Mouse (Mus musculus) hindbrain, embryonic 11.5 days (tissue): ENCODE data around the gene Zfyve28. TPM values are rescaled to one million over a fixed set of nuclear protein-coding genes. Genes with fewer than 3 reads are reported as not detected.

ENCODE experiments used
- ATAC-seq: fragments of 200-750 bp; cut with Nextera tagmentation; 2 replicates; pipeline ENCODE4 v1.8.0; 2017; ENCODE audit warnings: mild to moderate bottlenecking, moderate TSS enrichment, moderate library complexity; ENCODE audit not compliant: low FRiP score
- DNase-seq: peaks from one replicate; pipeline ENCODE4 v3.0.0-alpha.2; 2015; ENCODE audit warnings: low spot score
- H3K27ac ChIP-seq: fragments of 300-500 bp; sonication (generic); 2 replicates; pipeline ENCODE4 v1.5.1; 2014; ENCODE audit warnings: mild to moderate bottlenecking, low read depth, low read length
- H3K27me3 ChIP-seq: fragments of 300-500 bp; sonication (generic); 2 replicates; pipeline ENCODE4 v1.6.1; 2014; ENCODE audit warnings: mild to moderate bottlenecking, low read length, moderate library complexity, mixed read lengths; ENCODE audit not compliant: control insufficient read depth, insufficient read depth
- H3K36me3 ChIP-seq: fragments of 300-500 bp; sonication (generic); 2 replicates; pipeline ENCODE4 v1.6.1; 2014; ENCODE audit warnings: mild to moderate bottlenecking, low read length, moderate library complexity, mixed read lengths; ENCODE audit not compliant: control insufficient read depth, insufficient read depth
- H3K4me1 ChIP-seq: fragments of 300-500 bp; sonication (generic); replicated peaks from 2 replicates; pipeline ENCODE4 v1.6.1; 2014; ENCODE audit warnings: low read length, mixed read lengths; ENCODE audit not compliant: control insufficient read depth, insufficient read depth
- H3K4me2 ChIP-seq: fragments of 300-500 bp; sonication (generic); replicated peaks from 2 replicates; pipeline ENCODE4 v1.6.1; 2014; ENCODE audit warnings: mild to moderate bottlenecking, low read depth, low read length
- H3K4me3 ChIP-seq: fragments of 300-500 bp; sonication (generic); 2 replicates; pipeline ENCODE4 v1.5.1; 2014; ENCODE audit warnings: low read depth, low read length
- H3K9ac ChIP-seq: fragments of 300-500 bp; sonication (generic); 2 replicates; pipeline ENCODE4 v1.6.1; 2014; ENCODE audit warnings: low read depth, low read length
- H3K9me3 ChIP-seq: fragments of 300-500 bp; sonication (generic); 2 replicates; pipeline ENCODE4 v1.6.1; 2016; ENCODE audit warnings: low read length; ENCODE audit not compliant: control insufficient read depth
- WGBS: fragments of 180-500 bp; shearing (Covaris S2); extraction: QIAGEN DNeasy Blood & Tissue Kit; methylation state at CpG from one replicate; pipeline ENCODE4 v1.1.7; 2014; 5-methylcytosine and 5-hydroxymethylcytosine counted together
- polyA plus RNA-seq: library from polyadenylated mRNA; unstranded; fragments of >200 nt; fragmentation: Nextera tagmentation; extraction: Ambion mirVana; gene quantifications from 2 replicates; pipeline ENCODE4 v1.2.1, GENCODE M21; 2014

Gene Zfyve28
- polyA plus RNA-seq, 1 experiment from 2014 or later: 0.96 TPM

DNA sequence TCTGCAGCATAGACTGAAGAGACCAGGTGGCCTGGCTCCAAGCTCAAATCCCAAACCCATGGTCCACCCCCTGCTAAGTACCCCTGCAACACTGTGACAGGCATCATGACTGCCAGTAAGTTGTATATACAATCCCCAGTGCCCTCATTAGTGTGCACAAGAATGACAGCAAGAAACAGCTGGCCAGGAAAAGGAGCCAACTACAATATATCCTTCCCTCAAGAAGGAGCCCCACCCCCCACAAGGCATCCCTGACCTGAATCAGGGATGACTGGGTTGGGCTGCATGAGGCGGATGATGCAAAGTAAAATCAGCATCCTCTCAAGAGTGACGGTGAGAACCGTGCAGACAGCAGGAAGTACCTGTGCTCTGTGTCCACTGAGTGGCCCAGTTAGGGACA is 38.2 kb downstream of the Zfyve28 start:
- 65% methylated on average over 3 of the region's 3 CpGs for WGBS
- Histone ChIP-seq H3K4me1 (peaks cover 5% of the 10 kb centered on the region; the same call in 1 of the 2 replicates), H3K36me3 (no peaks in the 10 kb centered on the region), H3K4me3 (no peak overlapping the region), H3K9ac (no peak overlapping the region), H3K27me3 (no peaks in the 10 kb centered on the region), H3K9me3 (no peaks in the 10 kb centered on the region), H3K27ac (no peak overlapping the region), H3K4me2 (no peak overlapping the region)
- no peak for ATAC-seq
- no peak for DNase-seq

DNA sequence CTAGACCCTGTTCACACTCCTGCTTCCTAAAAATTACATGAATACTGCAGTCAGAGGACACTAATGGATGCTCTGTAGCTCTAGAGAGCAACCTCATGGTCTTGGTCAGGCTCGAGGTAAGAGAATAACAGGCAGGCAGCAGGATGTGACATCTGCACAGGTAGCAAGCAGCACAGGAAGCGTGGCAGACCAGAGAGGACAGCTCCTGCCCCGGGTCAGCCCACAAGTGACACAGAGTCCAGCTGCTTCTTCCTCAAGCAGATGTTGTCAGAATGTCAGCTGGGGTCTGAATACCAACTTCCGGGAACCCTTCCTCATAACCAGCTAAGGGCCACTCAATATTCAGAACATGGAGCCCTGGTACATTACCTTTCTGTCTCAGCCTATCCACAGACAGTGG is 39.1 kb downstream of the Zfyve28 start:
- no peak overlapping the region for H3K4me2 ChIP-seq
- H3K4me1 ChIP-seq: peaks cover 5% of the 10 kb centered on the region; the same call in 1 of the 2 replicates
- no peaks in the 10 kb centered on the region for H3K9me3 ChIP-seq
- no peak overlapping the region for H3K9ac ChIP-seq
- DNase-seq (no peak), ATAC-seq (no peak)
- no peak overlapping the region for H3K27ac ChIP-seq
- H3K4me3 ChIP-seq: no peak overlapping the region
- H3K36me3 ChIP-seq: no peaks in the 10 kb centered on the region
- 78% methylated on average over 4 of the region's 4 CpGs for WGBS
- H3K27me3 ChIP-seq: no peaks in the 10 kb centered on the region

DNA sequence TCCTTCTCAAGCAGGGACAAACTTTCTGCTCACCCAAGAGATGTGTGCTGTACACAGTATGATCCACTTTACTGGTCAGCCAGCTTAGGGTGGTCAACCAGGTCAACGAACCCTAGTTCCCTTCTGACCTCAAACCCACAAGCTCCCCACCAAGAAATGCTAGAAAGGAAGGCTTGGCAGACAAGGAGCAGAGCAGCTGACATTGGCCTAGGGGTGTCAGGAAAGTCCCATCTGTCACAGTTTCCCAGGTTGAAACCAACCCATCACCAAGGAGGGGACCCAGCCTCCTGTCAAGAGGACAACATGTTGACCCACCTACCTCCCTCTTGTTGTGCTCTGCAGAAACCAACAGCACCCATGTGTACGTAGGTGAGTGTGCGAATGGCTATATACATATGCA is 41.8 kb downstream of the Zfyve28 start:
- H3K4me1 ChIP-seq: no peaks in the 10 kb centered on the region
- no peak for DNase-seq
- H3K4me3 ChIP-seq: no peak overlapping the region
- 88% methylated on average over 3 of the region's 3 CpGs for WGBS
- H3K9me3 ChIP-seq: no peaks in the 10 kb centered on the region
- no peak overlapping the region for H3K9ac ChIP-seq
- H3K27ac ChIP-seq: no peak overlapping the region
- H3K27me3 ChIP-seq: no peaks in the 10 kb centered on the region
- no peaks in the 10 kb centered on the region for H3K36me3 ChIP-seq
- ATAC-seq: no peak
- H3K4me2 ChIP-seq: no peak overlapping the region

DNA sequence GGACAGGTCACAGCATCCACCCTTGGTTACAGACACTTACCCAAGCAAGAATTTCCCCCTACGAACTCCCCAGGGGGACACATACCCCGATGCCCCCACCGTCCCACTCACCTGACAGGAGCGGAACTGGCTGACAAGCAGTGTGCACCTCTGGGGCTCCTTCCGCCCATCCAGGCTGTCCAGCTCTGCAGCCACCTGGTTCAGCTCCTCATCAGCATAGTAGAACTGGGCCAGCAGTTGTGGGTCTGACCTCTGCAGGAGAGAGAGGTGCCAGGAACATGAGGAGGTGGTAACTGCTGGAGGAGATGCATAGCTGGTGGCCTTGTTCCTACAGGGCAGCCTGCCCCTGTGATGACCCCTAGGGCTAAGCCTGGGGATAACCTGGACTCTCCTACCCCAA is 45.2 kb downstream of the Zfyve28 start:
- Histone ChIP-seq H3K27ac (no peak overlapping the region), H3K4me3 (no peak overlapping the region), H3K4me1 (no peaks in the 10 kb centered on the region), H3K36me3 (no peaks in the 10 kb centered on the region), H3K4me2 (no peak overlapping the region), H3K9me3 (no peaks in the 10 kb centered on the region), H3K27me3 (no peaks in the 10 kb centered on the region), H3K9ac (no peak overlapping the region)
- 80% methylated on average over 5 of the region's 5 CpGs for WGBS
- no peak for DNase-seq
- ATAC-seq: no peak

DNA sequence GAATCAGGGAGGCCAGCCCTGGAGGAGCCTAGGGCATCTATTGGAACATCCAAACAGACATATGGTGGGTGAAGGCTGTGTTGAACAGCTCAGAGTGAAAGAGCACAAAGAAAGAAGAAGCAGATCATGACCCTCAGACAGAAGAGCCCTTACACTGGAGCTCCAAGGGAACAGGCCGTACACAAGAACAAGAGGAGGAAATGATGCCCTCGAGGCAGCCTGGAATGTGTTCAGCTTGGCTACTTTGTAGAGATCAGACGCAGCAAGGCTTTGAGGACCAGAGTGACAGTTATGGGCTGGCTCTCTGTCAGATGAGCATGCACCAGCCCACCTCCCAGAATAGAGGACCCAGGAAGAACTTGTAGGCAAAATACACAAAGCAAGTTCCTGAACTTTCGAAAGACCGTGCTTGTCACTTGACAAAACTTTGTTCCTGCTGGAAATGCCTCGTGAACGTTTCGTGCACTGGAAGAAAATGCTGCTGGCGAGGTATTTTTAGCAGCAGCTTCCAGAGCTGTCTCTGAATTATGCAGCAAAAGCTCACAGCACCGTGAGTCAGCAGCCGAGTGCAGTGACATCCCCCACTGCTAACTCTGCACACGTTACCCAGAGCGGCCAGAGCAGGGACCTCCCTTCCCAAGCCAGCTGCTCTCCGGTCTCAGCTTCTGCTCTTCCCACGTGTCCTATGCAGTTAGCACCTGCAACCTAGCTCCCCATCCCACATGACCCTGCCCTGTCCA is 45.9 kb downstream of the Zfyve28 start:
- no peak for ATAC-seq
- Histone ChIP-seq H3K36me3 (no peaks in the 10 kb centered on the region), H3K27me3 (no peaks in the 10 kb centered on the region), H3K4me1 (no peaks in the 10 kb centered on the region), H3K9ac (no peak overlapping the region), H3K4me3 (no peak overlapping the region), H3K9me3 (no peaks in the 10 kb centered on the region), H3K4me2 (no peak overlapping the region), H3K27ac (no peak overlapping the region)
- DNase-seq: peak; percentile 27
- 58% methylated on average over 15 of the region's 15 CpGs for WGBS

DNA sequence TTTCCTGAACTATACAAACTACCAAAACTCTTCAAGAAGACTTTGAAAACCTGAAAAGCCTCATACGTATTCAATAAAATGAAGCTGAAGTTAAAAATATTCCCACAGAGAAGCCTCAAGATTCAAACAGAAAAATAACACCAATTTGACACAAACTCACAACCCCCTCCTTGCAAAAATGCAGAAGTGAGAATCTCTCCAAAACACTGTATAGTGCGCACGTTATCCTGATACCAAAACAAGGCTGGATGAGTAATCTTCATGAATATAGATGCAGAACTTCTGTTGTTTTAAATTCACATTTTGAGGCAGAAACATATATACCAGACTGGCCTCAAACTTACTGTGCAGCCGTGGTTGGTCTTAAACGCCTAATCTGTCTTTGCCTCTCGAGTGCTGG is 49.8 kb downstream of the Zfyve28 start:
- no peaks in the 10 kb centered on the region for H3K36me3 ChIP-seq
- DNase-seq (no peak), ATAC-seq (no peak)
- H3K27ac ChIP-seq: no peak overlapping the region
- no peak overlapping the region for H3K9ac ChIP-seq
- no peaks in the 10 kb centered on the region for H3K4me1 ChIP-seq
- no peak overlapping the region for H3K4me2 ChIP-seq
- no peaks in the 10 kb centered on the region for H3K27me3 ChIP-seq
- H3K4me3 ChIP-seq: no peak overlapping the region
- H3K9me3 ChIP-seq: no peaks in the 10 kb centered on the region
- 90% methylated on average over 6 of the region's 6 CpGs for WGBS

DNA sequence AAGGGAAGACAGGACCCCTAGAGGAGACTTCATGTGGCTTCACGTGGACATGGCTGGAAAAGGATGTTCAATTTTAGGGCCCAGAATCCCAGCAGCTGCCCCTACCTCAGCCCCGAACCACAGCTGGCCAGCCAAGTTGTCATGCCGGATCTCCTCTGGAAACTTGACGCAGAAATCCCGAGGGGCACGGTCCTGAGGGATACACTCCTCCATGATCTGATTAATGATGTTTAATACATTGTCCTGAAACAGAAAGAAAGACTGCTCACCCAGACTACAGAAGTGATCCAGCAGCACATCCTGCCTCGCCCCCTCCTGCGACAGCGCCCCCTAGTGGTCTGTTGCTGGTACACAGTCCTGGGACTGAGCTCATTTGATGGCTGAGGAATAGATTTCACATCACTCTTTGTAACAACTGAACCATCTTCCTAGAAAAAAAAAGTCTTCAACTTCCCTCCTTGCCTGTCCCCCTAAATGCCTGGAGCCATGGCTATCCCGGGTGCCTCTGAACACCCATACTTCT is 52.3 kb downstream of the Zfyve28 start:
- WGBS: 54% methylated on average over 10 of the region's 10 CpGs
- Histone ChIP-seq H3K9ac (no peak overlapping the region), H3K27me3 (no peaks in the 10 kb centered on the region), H3K4me2 (no peak overlapping the region), H3K9me3 (no peaks in the 10 kb centered on the region), H3K4me3 (no peak overlapping the region), H3K27ac (no peak overlapping the region), H3K4me1 (no peaks in the 10 kb centered on the region), H3K36me3 (no peaks in the 10 kb centered on the region)
- no peak for ATAC-seq
- DNase-seq: peak; percentile 57

DNA sequence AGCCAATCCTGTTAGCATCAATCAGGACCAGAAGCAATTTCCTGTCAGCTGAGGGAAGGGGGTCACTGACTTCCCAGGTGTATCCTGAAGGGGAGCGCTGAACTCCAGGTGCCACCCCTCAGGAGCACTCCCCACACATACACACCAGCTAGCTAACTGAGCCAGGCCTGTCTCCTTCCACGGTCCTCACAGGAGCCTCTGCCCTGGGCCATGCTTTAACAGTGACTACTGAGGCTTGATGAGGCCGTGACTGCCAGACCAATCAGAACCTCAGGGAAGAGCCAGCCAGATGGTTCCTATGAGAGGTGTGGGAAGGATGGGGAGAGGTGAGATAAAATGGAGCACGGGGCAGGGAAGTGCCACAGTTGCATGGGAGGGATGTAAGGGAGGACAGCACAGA is 53.2 kb downstream of the Zfyve28 start:
- Histone ChIP-seq H3K27me3 (no peaks in the 10 kb centered on the region), H3K27ac (no peak overlapping the region), H3K4me3 (no peak overlapping the region), H3K36me3 (no peaks in the 10 kb centered on the region), H3K9me3 (no peaks in the 10 kb centered on the region), H3K4me2 (no peak overlapping the region), H3K9ac (no peak overlapping the region), H3K4me1 (no peaks in the 10 kb centered on the region)
- DNase-seq (no peak), ATAC-seq (no peak)
- WGBS: 80% methylated on average over 4 of the region's 4 CpGs

DNA sequence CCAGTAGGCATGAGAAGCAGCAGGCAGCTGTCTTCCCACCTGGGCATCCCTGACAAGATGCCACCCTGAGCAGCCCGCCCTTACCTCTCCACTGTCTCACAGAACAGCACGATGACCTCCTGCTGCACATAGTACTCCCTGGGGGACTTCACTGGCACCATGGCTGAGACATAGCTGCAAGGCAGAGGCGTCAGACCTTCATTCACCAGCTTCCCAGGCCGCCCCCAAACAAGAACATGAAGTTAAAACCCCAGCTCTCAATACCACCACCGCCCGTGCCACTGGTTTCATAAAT is 55.1 kb downstream of the Zfyve28 start:
- Histone ChIP-seq H3K4me2 (no peak overlapping the region), H3K27ac (no peak overlapping the region), H3K9ac (no peak overlapping the region), H3K4me3 (no peak overlapping the region), H3K36me3 (no peaks in the 10 kb centered on the region), H3K9me3 (no peaks in the 10 kb centered on the region), H3K27me3 (no peaks in the 10 kb centered on the region), H3K4me1 (no peaks in the 10 kb centered on the region)
- no peak for ATAC-seq
- no peak for DNase-seq
- WGBS: 89% methylated on average over 6 of the region's 6 CpGs
